Mouse (Mus musculus): ENCODE results near the gene Nxpe2.

GRCm38 (mm10) chr9:48339563-48339962, 13.7 kb downstream of the Nxpe2 start:
- TF ChIP-seq POLR2A (IDR thresholded peaks at IDR 0.05; ENCODE audit: control insufficient read depth, low read depth, low read length) (no peak), CTCF (IDR thresholded peaks at IDR 0.05; ENCODE audit: control insufficient read depth, insufficient read depth, insufficient replicate concordance, low read depth, low read length) (no peak)

Data from testis, adult 2 months (tissue).